Mouse (Mus musculus): Measurements from ENCODE around the gene Dnah2. TPM values are rescaled to one million over a fixed set of nuclear protein-coding genes. Genes with fewer than 3 reads are reported as not detected.

The Dnah2 gene
- total RNA-seq, 4 experiments from 2014 or later: 3.1 to 6.3 (median 5.0) TPM

DNA sequence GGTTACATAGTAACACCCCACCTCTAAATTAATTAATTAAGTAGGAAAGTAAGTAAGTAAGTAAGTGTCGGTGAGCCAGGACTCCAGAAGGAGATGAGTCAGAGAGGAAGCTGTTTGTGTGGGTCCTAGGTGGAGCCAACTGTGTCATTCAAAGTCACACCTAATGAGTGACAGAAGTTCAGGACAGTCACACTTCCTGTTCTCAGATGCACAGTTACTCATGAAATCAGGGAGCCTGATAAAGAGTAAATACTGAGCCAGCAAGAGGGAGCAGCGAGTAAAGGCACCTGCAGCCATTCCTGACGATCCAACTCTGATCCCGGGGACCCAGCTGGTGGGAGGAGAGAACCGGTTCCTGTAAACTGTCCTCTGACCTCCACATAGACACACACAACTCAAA, 76.2 kb downstream of the Dnah2 start:
- DNase-seq (ENCODE audit: low spot score in 2 of 2): no peak

DNA sequence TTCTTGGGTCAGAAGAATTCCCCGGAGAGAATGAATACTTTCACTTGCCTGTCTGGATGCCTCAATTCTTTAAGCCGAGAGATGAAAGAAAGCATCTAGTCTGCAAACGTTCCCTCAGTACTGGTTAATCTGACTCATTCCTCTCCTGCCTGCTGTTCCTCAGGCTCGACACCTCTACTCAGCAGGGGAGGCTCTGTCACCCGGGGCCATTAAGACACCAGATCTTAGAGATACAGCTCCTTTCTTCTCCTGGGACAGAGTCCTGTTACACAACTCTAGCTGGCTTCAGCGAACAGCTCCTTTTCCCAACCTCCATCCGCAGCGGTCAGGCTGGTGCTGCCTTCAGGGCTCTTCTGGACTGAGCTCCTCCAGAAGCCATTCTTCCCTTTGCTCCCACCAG, 77.4 kb downstream of the Dnah2 start:
- no peak for DNase-seq (ENCODE audit: low spot score in 2 of 2)

DNA sequence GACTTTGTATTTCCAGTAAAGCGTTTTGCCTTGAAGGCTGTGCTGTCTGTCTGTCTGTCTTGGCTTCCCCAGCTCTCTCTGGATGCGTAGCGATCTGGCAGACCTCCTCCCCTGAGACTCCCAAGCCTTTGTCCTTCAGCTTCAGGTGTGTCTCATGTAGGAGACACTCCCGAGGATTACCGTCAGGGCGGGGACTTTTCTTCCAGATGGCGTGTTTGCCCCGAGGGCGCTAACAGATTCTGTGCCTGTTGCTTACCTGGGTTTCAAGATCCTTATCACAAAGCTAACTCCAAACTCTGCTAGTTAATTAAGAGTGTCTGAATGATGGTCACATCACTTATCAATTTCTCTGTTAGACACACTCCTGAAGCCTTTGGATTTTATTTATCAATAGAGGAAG, 79.6 kb downstream of the Dnah2 start:
- DNase-seq (ENCODE audit: low spot score in 2 of 2): no peak

DNA sequence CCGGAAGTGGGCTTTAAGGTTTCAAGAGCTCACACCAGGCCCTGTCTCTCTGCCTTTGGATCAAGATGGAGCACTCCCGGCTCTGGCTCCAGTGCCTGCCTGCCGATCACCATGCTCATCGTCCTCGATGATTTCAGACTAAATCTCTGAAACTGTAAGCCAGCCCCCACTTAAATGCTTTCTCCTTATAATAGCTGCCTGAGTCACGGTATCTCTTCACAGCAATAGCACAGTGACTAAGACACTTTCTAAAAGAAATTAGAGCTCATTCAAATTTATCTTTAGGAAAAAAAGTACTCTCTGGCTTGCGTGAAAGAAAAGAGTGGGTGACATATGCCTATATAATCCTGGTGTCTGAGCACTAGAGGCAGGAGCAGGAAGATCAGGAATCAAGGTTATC, 84.9 kb downstream of the Dnah2 start:
- DNase-seq (ENCODE audit: low spot score in 2 of 2): no peak

DNA sequence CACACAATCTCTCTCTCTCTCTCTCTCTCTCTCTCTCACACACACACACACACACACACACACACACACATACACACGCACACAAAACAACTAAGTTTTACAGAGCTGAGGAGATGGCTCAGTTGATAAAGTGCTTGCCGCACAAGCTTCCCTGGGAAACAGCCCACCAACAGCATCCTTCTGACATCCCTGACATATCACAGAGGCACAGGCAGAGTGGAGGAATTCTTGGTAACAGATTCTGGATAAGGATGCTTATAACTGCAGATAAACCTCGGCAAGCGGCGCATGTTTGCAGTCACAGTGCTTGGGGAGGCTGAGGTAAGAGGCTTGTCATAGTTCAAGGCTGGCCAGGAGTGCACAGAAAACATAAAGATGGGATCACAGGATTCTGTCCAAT, 87.3 kb downstream of the Dnah2 start:
- DNase-seq (ENCODE audit: low spot score in 2 of 2): no peak

DNA sequence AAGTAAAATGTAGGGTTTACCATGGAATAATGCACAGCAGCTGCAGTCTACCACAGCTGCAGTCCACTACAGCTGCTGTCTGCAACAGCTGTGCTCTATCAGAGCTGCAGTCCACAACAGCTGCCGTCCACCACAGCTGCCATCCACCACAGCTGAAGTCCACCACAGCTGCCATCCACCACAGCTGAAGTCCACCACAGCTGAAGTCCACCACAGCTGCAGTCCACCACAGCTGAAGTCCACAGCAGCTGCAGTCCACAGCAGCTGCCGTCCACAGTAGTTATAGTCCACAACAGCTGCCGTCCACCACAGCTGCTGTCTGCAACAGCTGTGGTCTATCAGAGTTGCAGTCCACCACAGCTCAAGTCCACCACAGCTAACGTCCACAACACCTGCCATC, 89.0 kb downstream of the Dnah2 start:
- no peak for DNase-seq (ENCODE audit: low spot score in 2 of 2)

DNA sequence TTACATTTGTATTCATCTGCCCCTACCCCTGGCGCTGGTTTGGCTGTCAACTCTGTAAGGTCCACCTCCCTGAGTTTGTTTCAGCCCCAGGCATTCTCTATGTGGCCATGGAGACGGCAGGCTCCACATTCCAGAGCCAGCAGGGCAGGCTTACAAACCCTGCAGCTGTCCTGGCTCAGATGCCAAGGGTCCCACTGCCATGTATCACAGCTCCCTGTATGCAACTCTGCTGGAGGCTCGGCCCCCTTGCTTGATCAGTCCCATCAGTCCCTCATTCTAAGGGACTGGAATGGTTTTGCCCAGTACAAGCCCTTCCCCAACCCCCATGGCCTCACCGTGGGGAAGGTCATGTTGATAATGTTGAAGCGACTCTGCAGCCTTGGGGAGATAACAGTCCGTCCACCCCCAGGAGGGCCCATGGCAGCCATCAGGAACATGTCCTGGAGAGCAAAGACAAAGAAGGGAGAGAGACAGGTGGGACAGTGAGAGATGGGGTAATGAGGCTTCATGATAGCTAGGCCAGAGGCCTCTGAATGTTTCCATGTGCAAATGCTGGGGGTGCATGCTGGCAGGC, 91.8 kb downstream of the Dnah2 start:
- no peak for DNase-seq (ENCODE audit: low spot score in 2 of 2)

DNA sequence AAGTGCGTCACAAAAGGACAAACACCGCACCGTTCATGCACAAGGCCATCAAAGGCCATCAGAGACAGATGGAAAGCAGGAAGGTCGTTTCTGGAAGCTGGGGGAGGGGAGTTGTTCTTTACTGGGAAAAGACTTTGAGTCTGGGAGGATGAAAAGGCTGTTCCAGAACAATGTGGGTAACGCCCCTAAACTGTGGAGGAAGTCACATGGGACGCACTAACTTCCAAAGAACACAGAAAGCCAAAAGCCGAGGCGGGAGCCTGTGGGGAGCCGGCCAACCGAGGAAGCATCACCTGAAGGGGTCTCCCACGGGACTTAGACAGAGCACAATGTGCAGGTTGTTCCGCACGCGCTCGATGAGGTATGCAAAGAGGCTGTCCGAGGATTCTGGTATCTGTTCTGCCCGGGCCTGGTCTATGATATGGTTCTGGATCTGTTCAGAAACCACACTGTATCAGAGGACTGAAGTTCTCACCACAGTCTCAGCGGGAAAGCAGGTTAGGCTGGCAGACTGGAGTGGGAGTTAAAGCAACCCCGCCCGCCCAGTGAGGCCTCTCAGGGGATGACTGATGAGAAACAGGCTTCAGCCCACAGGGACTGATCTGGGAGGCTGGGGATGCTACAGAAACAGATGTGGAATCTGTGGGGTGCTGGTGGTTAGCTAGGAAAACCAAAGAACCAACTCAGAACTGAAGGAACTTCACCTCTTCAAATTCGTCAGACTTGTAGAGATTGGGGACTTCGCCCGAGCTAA, 96.6 kb downstream of the Dnah2 start:
- no peak for DNase-seq (ENCODE audit: low spot score in 2 of 2)

DNA sequence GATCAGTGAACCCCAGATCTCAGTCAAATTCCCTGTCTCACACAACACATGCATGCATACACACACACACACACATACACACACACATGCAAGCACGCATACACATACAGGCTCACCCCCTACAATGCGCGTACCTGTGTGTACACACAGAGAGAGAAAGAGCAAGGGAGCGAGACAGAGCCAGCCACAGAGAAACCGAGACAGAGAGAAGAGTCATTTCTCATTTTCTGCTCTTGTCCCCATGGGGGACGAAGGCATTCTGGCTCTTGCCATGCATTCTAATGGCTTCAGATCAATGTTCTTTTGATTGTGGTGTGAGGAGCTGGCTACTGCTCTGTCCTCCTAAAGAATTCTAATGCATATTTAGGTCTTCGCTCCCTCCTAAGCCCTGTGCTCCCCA, 101.6 kb downstream of the Dnah2 start:
- no peak for DNase-seq (ENCODE audit: low spot score in 2 of 2)

DNA sequence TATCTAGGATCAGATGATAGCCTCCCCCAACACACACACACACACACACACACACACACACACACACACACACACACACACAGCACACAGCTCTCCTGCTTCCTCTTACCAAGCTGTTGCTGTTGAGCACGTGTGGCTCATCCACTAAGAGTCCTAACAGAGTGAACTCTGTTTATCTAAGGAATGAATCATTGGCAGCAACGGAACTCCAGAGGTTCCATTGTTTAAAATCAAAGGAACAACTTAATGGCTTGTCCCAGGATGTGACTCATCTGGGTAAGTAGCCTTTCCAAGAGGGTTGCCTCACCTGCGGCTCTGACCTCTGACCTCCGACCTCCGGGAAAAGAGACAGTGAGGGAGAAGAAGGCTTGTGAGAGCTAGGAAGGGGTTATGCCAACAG, 105.6 kb downstream of the Dnah2 start:
- DNase-seq (ENCODE audit: low spot score in 2 of 2): no peak

DNA sequence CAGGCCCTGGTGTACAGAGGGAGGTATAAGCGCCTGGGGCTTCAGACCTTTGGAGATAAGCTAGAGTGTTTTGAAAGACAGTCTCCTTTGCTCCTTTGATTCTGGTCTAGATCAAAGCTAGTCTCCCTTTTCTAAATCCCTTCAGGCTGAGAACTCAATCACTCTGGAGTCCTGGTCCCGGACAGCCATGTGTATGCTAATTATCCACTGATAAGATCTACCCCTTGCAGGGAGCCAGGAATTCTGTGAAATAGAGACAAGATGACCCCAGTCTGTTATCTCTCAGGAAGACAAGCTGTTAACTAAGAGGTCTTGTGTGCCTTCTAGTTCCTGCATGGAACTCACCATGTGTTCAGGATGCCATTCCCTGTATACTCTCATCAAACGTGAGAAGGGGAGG, 111.6 kb downstream of the Dnah2 start:
- no peak for DNase-seq (ENCODE audit: low spot score in 2 of 2)

DNA sequence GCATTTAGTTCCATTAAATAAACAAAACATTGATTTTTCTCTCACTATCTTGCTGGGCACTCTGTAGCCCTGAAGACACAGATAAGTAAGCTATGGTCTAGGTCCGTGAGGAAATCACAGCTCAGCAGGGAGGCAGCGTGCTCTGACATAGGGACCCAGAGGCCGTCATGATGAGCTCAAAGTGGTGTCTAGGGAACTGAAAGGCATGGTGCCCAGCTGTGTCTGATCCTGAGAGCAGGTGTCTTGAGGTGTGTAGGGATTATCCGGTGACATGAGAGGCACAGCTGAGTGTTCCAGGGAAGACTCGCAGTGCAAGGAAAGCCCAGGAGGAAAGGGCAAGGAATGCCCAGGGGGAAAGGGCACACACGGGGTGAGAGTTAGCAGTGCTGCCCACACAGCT, 115.7 kb downstream of the Dnah2 start:
- no peak for DNase-seq (ENCODE audit: low spot score in 2 of 2)

DNA sequence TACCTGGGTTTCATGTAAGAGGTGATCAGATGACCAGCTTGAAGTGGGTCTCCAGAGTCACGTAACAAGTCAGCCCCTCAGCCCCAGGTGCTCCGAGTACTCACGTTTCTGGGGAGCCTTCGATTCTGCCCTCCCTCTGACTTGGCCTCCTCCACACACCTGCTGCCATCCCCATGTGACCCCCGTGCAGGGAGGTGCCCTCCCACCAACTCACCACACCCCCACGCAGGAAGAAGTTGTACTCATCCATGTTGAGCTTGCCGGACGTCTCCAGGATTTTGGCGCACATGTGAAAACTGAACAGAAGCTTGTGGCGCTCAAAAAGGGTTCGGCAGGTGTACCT, 116.3 kb downstream of the Dnah2 start:
- DNase-seq (ENCODE audit: low spot score in 2 of 2): no peak

DNA sequence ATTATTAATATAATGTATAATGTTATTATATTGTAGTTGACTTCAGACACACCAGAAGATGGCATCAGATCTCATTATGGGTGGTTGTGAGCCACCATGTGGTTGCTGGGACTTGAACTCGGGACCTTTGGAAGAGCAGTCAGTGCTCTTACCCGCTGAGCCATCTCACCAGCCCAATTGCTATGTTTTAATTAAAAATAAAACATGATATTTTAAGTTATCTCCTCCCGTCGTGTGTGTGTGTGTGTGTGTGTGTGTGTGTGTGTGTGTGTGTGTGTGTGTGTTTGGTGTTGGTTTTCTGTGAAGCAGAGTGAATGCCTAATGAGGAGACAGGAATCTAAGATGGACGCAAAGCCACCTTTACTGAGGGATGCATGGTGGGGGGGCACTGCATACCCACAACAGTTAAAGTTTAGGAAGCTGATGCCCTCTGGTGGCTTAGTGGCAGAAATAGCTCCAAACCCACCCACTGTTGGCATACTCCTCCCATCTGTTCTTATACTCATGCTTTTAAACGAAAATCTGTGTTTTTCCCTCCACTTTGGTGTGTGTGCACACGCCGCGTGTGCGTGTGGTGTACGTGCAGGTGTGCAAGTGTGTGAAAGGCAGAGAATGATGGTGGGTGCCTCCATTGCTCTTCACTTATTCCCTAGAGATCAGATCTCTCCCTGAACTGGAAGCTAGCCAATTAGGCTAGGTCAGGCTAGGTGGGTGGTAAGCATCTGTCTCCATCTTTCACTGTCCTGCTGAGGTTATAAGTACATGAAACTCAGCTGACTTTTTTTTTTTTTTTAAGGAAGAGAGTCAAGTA, 116.9 kb downstream of the Dnah2 start:
- DNase-seq (ENCODE audit: low spot score in 2 of 2): peak; percentile 69 to 71

DNA sequence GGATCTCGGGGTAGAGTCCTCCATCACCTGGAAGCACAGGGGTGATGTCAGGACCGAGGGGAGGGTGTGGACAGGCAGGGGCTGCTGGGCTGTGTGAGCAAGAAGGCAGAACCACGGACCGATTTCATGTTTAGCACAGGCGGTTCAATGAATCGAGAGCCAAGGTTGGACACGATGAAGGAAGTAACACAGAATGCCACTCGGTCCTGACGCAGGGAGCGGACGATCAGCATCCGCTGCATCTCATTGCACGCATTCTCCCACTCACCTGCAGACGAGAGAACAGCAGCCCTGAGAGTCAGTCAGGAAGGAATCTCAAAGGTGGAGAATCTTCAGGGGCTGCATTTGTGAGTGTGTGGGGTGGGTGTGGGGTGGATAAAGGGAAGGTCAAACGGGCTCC, 118.3 kb downstream of the Dnah2 start:
- DNase-seq (ENCODE audit: low spot score in 2 of 2): no peak

DNA sequence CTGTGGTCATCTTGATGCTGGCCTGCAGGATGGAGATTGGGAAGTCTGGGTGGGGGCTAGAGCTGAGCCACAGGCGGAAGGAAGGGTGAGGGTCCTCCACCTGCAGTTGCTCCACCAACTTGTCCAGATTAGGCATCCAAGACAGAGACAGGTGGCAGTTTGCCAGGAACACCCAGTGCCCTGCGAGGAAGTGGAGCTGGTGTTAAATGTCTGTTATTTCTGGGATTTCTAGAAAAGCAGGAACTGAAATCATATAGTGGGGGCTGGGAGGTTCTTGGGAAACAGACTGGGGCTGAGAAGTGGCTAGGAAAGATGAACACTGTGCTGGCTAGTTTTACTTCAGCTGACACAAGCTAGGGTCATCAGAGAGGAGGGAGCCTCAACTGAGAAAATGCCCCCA, 119.6 kb downstream of the Dnah2 start:
- DNase-seq (ENCODE audit: low spot score in 2 of 2): no peak

DNA sequence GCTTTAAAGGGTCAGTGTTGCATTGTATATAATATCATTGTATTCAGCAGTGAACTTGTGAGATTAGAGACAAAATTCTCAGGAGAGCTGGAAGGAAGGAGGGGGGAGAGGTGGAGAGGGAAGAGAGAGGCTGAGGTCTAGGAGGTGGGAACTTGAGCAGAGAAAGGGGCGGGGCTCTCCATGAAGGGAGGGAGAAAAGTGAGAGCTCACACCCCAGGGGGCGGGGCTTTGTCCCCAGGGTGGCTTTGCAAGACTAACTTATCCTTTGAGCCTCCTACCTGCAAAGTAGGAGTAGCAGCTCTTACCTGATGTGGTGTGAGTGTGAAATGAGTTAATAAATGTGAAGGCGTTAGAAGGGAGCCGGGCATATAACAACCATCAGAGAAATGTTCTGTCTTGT, 120.2 kb downstream of the Dnah2 start:
- no peak for DNase-seq (ENCODE audit: low spot score in 2 of 2)

DNA sequence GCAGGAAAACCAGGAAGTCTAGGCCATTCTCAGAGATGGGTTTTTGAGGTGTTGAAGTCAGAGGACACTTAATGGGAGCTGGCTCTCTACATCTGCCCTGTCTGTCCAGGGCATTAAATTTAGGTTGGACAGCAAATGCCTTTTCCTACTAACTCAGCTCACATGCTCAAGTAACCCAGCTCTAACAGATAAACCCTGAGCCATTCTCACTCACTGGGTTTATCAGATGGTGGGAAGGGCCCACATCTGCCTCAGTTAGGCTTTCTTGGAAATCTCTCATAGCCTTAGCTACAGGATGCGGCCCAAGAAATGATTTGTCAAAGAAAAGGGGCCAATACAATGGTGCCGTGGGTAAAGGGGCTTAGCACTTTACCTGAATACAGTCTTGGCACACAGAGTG, 122.7 kb downstream of the Dnah2 start:
- DNase-seq (ENCODE audit: low spot score in 2 of 2): no peak

DNA sequence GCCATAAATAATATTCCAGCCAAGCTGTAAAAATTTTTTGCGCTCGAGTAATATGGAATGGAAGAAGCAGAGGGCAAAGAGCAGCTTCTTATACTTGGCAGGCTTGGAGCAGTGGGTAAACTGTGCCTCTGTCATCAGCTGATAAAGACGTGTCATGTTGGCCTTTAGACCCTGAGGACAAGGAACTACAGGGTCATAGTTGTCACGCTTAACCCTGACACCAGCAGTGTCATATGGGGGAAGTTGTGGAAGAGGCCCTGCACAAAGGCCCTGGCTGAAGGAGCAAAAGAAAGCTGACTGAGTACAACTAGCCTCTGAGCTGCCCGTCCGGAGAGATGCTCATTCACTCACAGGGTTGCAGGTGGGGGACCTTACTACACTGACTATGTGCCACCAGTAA, 125.0 kb downstream of the Dnah2 start:
- no peak for DNase-seq (ENCODE audit: low spot score in 2 of 2)

DNA sequence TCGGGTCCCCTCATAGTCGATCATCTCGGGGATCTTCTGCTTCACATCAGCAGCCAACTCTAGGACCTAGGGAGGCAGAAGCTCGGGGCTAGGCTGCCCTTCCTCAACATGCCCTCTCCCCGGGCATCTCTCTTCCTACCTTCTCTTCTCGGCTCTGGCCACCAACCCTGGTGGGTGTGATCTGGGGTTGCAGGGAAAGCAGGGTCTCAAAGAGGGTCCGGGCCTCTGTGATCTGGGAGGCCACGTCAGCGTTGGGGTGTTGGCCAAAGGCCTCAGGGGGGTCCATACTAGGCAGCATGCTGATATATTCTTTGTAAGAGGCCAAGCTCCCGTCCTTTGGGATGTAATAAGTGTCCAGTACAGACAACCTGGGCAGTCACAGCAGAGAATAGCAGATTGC, 126.1 kb downstream of the Dnah2 start:
- no peak for DNase-seq (ENCODE audit: low spot score in 2 of 2)

DNA sequence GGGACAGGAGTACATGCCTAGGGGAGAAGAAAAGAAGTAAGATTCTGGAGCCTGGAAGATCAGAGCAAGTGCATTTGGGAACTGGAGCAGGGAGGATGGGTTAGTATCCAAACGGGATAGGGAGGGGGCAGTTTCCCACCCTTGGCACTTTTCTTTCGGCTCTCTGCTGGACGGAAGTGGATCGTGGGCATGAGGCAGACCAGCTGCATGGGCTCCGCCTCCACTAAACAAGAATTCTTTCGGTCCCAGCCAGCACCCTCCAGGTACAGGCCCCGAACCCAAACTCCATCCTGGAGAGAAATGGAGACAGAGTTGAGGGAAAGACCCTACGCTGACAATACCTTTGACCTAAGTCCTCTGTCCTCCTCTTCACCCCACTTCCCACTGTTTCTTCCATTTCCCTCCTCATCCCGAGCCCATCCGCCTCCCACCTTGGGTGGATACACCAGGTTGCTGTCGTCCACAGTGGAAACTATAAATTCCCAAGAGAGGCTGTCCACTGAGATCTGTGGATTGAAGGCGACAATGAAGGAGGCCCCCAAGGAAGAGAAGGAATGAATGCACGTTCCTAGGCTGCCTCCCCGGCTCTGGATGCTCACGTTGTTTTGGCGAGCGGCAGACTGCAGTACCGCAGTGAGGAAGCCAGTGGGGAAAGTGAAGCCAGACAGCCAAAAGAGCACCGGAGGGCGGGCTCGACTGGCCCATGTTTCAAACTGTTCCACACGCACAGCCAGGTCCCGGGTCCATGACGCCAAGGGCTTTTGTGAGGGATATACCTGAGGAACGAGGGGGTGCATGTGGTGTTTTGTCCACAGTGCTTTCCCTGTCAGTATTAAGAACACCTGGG, 127.6 kb downstream of the Dnah2 start:
- no peak for DNase-seq (ENCODE audit: low spot score in 2 of 2)

DNA sequence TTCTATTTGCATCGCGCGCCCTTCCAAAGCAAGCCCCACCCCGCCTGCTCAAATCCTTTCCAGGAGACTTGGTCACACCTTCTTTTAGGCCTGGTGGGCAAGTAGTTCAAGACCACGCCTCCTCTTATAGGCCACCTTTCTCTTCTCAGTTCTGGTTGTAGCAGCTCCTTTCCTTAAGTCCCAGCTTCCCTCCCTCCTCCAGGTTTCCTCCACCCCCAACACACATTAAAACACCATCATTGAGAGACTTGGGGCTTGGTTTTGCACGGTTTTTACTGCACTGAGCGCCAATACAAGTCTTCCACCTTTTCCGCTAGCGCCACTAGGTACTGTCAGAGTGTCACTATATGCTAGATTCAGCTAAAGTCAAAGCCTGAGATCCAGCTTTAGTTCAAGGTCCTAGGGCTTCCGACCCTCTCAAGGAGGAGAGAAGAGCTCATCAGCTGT, 128.3 kb downstream of the Dnah2 start:
- DNase-seq (ENCODE audit: low spot score in 2 of 2): peak in 1 of 2 experiments; percentile 14

Data from layer of hippocampus, adult 8-10 months (tissue).